Mouse (Mus musculus) heart, embryonic 12.5 days (tissue): ENCODE data around the gene Hsph1. TPM values are rescaled to one million over a fixed set of nuclear protein-coding genes. Genes with fewer than 3 reads are reported as not detected.

Experiments used
- ATAC-seq: fragments of 200-750 bp; cut with Nextera tagmentation; 2 replicates; pipeline ENCODE4 v1.8.0; 2017; ENCODE audit warnings: moderate TSS enrichment, moderate library complexity; ENCODE audit not compliant: insufficient number of reproducible peaks, low FRiP score
- H3K27ac ChIP-seq: fragments of 300-500 bp; sonication (generic); 2 replicates; pipeline ENCODE4 v1.5.1; 2016; ENCODE audit warnings: mild to moderate bottlenecking, moderate library complexity; ENCODE audit not compliant: poor library complexity, severe bottlenecking
- H3K27me3 ChIP-seq: fragments of 300-500 bp; sonication (generic); replicated peaks from 2 replicates; pipeline ENCODE4 v1.6.1; 2016; ENCODE audit warnings: mild to moderate bottlenecking, moderate library complexity
- H3K36me3 ChIP-seq: fragments of 300-500 bp; sonication (generic); 2 replicates; pipeline ENCODE4 v1.6.1; 2016; ENCODE audit warnings: mild to moderate bottlenecking, moderate library complexity
- H3K4me1 ChIP-seq: fragments of 300-500 bp; sonication (generic); replicated peaks from 2 replicates; pipeline ENCODE4 v1.6.1; 2016; ENCODE audit warnings: mild to moderate bottlenecking
- H3K4me2 ChIP-seq: fragments of 300-500 bp; sonication (generic); 2 replicates; pipeline ENCODE4 v1.6.1; 2016; ENCODE audit warnings: mild to moderate bottlenecking, moderate library complexity
- H3K4me3 ChIP-seq: fragments of 300-500 bp; sonication (generic); 2 replicates; pipeline ENCODE4 v1.5.1; 2016; ENCODE audit warnings: mild to moderate bottlenecking
- H3K9ac ChIP-seq: fragments of 300-500 bp; sonication (generic); 2 replicates; pipeline ENCODE4 v1.6.1; 2016; ENCODE audit warnings: mild to moderate bottlenecking, moderate library complexity
- H3K9me3 ChIP-seq: fragments of 300-500 bp; sonication (generic); replicated peaks from 2 replicates; pipeline ENCODE4 v1.6.1; 2016; ENCODE audit warnings: mild to moderate bottlenecking, moderate library complexity
- WGBS: fragments of 180-500 bp; shearing (Covaris S2); methylation state at CpG from one replicate; pipeline ENCODE4 v1.1.7; 2016; 5-methylcytosine and 5-hydroxymethylcytosine counted together
- polyA plus RNA-seq: library from polyadenylated mRNA; unstranded; fragments of >200 nt; fragmentation: Nextera tagmentation; extraction: Ambion mirVana; gene quantifications from 2 replicates; pipeline ENCODE4 v1.2.1, GENCODE M21; 2016

Hsph1 gene
- polyA plus RNA-seq, 1 experiment from 2014 or later: 43.6 TPM

GRCm38 (mm10) chr5:149587327-149587895, 48.8 kb downstream of the Hsph1 start:
- Histone ChIP-seq H3K9ac (no peak overlapping the region), H3K4me1 (peaks cover 12% of the 10 kb centered on the region), H3K36me3 (no peaks in the 10 kb centered on the region), H3K4me3 (no peak overlapping the region), H3K9me3 (peaks cover 7% of the 10 kb centered on the region; the same call in 1 of the 2 replicates), H3K4me2 (no peak overlapping the region), H3K27me3 (no peaks in the 10 kb centered on the region), H3K27ac (no peak overlapping the region)
- WGBS: 72% methylated on average over 11 of the region's 11 CpGs
- ATAC-seq: no peak

- H3K4me3 ChIP-seq: no peak overlapping the region
- H3K27ac ChIP-seq: no peak overlapping the region
- H3K27me3 ChIP-seq: no peaks in the 10 kb centered on the region
- H3K4me1 ChIP-seq: peaks cover 12% of the 10 kb centered on the region
- ATAC-seq: no peak
- WGBS: 54% methylated on average over 10 of the region's 10 CpGs
- H3K9ac ChIP-seq: no peak overlapping the region
- H3K9me3 ChIP-seq: no peaks in the 10 kb centered on the region
- no peak overlapping the region for H3K4me2 ChIP-seq
- no peaks in the 10 kb centered on the region for H3K36me3 ChIP-seq
These were observed 50.3 kb downstream of the Hsph1 start for GRCm38 (mm10) chr5:149585910-149586309.

- no peaks in the 10 kb centered on the region for H3K36me3 ChIP-seq
- peaks cover 12% of the 10 kb centered on the region for H3K4me1 ChIP-seq
- no peak overlapping the region for H3K9ac ChIP-seq
- H3K27me3 ChIP-seq: no peaks in the 10 kb centered on the region
- no peak for ATAC-seq
- H3K4me3 ChIP-seq: no peak overlapping the region
- WGBS: 61% methylated on average over 1 of the region's 1 CpGs
- H3K9me3 ChIP-seq: no peaks in the 10 kb centered on the region
- H3K4me2 ChIP-seq: no peak overlapping the region
- H3K27ac ChIP-seq: no peak overlapping the region
These were observed 50.9 kb downstream of the Hsph1 start for GRCm38 (mm10) chr5:149585231-149585630.

- 62% methylated on average over 8 of the region's 8 CpGs for WGBS
- no peak for ATAC-seq
- H3K4me1 ChIP-seq: peaks cover 9% of the 10 kb centered on the region
- H3K9me3 ChIP-seq: no peaks in the 10 kb centered on the region
- no peak overlapping the region for H3K4me2 ChIP-seq
- no peaks in the 10 kb centered on the region for H3K36me3 ChIP-seq
- H3K27ac ChIP-seq: no peak overlapping the region
- H3K4me3 ChIP-seq: no peak overlapping the region
- no peak overlapping the region for H3K9ac ChIP-seq
- H3K27me3 ChIP-seq: no peaks in the 10 kb centered on the region
These were observed 52.0 kb downstream of the Hsph1 start for GRCm38 (mm10) chr5:149584154-149584655.

- Histone ChIP-seq H3K4me1 (peaks cover 9% of the 10 kb centered on the region), H3K9me3 (no peaks in the 10 kb centered on the region), H3K4me2 (no peak overlapping the region), H3K36me3 (no peaks in the 10 kb centered on the region), H3K27ac (no peak overlapping the region), H3K27me3 (no peaks in the 10 kb centered on the region), H3K4me3 (no peak overlapping the region), H3K9ac (no peak overlapping the region)
- no peak for ATAC-seq
- 31% methylated on average over 8 of the region's 8 CpGs for WGBS
These were observed 52.7 kb downstream of the Hsph1 start for GRCm38 (mm10) chr5:149583507-149583906.

DNA sequence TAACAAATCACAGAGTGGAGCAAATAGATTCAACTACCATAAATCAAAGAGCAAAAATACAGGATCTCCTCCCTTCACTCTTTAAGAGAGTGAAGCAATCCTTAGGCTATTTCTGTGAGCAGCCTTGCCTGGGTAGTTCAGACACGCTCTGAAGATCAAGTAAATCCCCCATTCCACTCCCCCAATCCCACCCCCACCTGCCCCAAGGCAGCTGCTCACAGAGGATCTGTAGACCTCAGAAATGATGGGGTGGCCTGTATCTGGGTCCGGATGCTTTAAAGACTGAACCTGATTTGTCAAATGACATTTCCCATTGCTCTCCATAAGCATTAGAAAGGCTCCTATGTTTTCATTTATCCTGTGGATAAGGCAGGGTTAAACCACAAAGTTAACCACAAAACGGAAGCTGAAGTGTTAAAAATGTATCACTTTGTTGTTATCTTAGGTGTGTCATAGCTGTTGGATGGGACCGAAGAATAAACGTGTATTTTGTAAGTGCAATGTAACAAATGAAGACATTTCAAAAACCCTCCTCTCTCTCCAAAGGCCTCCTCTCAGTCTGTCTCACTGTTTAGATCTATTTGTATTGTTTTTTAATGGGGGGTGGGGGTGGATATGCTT, 53.4 kb downstream of the Hsph1 start:
- ATAC-seq: no peak
- whole genome bisulfite sequencing: 57% methylated on average over 5 of the region's 5 CpGs
- H3K36me3 ChIP-seq: no peaks in the 10 kb centered on the region

GRCm38 (mm10) chr5:149577449-149577848, 58.7 kb downstream of the Hsph1 start:
- Histone ChIP-seq H3K4me1 (peaks cover 6% of the 10 kb centered on the region), H3K36me3 (no peaks in the 10 kb centered on the region), H3K4me3 (no peak overlapping the region), H3K27ac (no peak overlapping the region), H3K4me2 (no peak overlapping the region), H3K27me3 (no peaks in the 10 kb centered on the region), H3K9me3 (no peaks in the 10 kb centered on the region), H3K9ac (no peak overlapping the region)
- ATAC-seq: no peak
- WGBS: 28% methylated on average over 10 of the region's 10 CpGs

More for the DNA sequence above, 53.4 kb downstream of the Hsph1 start:
- no peaks in the 10 kb centered on the region for H3K9me3 ChIP-seq
- H3K27me3 ChIP-seq: no peaks in the 10 kb centered on the region
- no peak overlapping the region for H3K4me2 ChIP-seq
- no peak overlapping the region for H3K4me3 ChIP-seq
- H3K4me1 ChIP-seq: peaks cover under 1% of the 10 kb centered on the region
- no peak overlapping the region for H3K27ac ChIP-seq
- no peak overlapping the region for H3K9ac ChIP-seq

GRCm38 (mm10) chr5:149576977-149577376, 59.2 kb downstream of the Hsph1 start:
- H3K27me3 ChIP-seq: no peaks in the 10 kb centered on the region
- H3K4me3 ChIP-seq: no peak overlapping the region
- H3K9me3 ChIP-seq: 0 out of 2 replicates have a peak, but pooled peaks cover 2% of the 10 kb centered on the region
- no peak overlapping the region for H3K27ac ChIP-seq
- H3K9ac ChIP-seq: no peak overlapping the region
- no peak for ATAC-seq
- no peaks in the 10 kb centered on the region for H3K36me3 ChIP-seq
- H3K4me1 ChIP-seq: peaks cover 6% of the 10 kb centered on the region
- WGBS: 47% methylated on average over 10 of the region's 10 CpGs
- H3K4me2 ChIP-seq: no peak overlapping the region

DNA sequence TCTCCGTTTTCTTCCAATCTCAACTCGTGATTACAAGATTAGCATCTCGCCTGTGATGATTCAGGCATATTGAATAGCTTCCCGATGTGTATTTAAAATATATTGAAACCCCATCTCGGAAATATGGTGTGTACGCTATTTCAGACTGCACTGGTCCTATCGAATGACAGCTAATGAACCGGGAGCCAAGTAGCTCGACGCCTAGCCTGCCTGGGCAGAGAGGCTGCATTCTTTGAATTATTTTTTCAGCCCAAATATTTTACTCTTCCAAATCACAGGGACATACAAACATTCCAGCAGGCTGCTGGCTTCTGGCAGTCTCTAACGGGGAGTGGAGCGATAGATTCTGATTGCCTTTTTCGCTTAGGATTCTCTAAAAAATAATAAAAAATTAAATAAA, 67.2 kb downstream of the Hsph1 start:
- no peaks in the 10 kb centered on the region for H3K27me3 ChIP-seq
- H3K4me2 ChIP-seq: no peak overlapping the region
- no peak overlapping the region for H3K4me3 ChIP-seq
- H3K9me3 ChIP-seq: 0 out of 2 replicates have a peak, but pooled peaks cover 3% of the 10 kb centered on the region
- peaks cover 4% of the 10 kb centered on the region; the same call in 1 of the 2 replicates for H3K4me1 ChIP-seq
- no peaks in the 10 kb centered on the region for H3K36me3 ChIP-seq
- no peak overlapping the region for H3K27ac ChIP-seq
- 71% methylated on average over 13 of the region's 13 CpGs for WGBS
- ATAC-seq: no peak
- no peak overlapping the region for H3K9ac ChIP-seq

DNA sequence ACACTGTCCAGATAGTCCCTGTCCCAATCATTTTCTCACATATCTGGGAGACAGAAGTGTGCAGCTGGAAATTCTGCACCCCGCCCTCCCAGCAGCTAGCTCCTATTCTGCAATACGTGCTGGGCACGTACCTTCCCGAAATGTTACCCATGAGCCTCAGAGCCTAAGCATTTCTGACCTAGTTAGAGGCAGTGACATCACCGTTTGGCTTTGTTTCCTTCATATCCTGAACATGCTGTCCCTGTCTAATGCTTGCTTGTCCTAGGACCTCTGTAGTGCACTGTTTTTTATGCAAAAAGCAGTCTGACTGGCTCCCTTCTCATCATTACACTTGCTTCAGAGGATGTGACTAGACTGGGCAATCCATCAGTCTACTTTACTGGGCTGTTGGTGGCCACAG, 69.2 kb downstream of the Hsph1 start:
- Histone ChIP-seq H3K4me2 (no peak overlapping the region), H3K27ac (no peak overlapping the region), H3K9me3 (0 out of 2 replicates have a peak, but pooled peaks cover under 1% of the 10 kb centered on the region), H3K9ac (no peak overlapping the region), H3K4me1 (peaks cover 4% of the 10 kb centered on the region; the same call in 1 of the 2 replicates), H3K4me3 (no peak overlapping the region), H3K36me3 (no peaks in the 10 kb centered on the region), H3K27me3 (no peaks in the 10 kb centered on the region)
- WGBS: 77% methylated on average over 5 of the region's 5 CpGs
- ATAC-seq: no peak

GRCm38 (mm10) chr5:149566026-149566425, 70.2 kb downstream of the Hsph1 start:
- Histone ChIP-seq H3K9me3 (no peaks in the 10 kb centered on the region), H3K27me3 (no peaks in the 10 kb centered on the region), H3K36me3 (no peaks in the 10 kb centered on the region), H3K4me1 (peaks cover 4% of the 10 kb centered on the region; the same call in 1 of the 2 replicates), H3K4me3 (no peak overlapping the region), H3K4me2 (no peak overlapping the region), H3K9ac (no peak overlapping the region), H3K27ac (no peak overlapping the region)
- WGBS: 58% methylated on average over 11 of the region's 11 CpGs
- ATAC-seq: no peak
